Mouse (Mus musculus) thymus, postnatal 10 days (tissue): ENCODE measurements around the gene Glrx5.

Experiments used
- DNase-seq, 2 experiments: peaks; one replicate each; pipeline ENCODE4 v3.0.0; 2021; ENCODE audit warnings: low spot score in 2 of 2

Glrx5 gene

GRCm38 (mm10) chr12:105073708-105074107 lies 41.2 kb downstream of the Glrx5 start:
- DNase-seq = peak in 1 of 2 experiments; percentile 10

GRCm38 (mm10) chr12:105075496-105075895 lies 43.0 kb downstream of the Glrx5 start:
- no peak for DNase-seq

GRCm38 (mm10) chr12:105076511-105076910 lies 44.0 kb downstream of the Glrx5 start:
- DNase-seq = no peak

GRCm38 (mm10) chr12:105077232-105077631 lies 44.7 kb downstream of the Glrx5 start:
- no peak for DNase-seq

GRCm38 (mm10) chr12:105084171-105084570 lies 51.7 kb downstream of the Glrx5 start:
- no peak for DNase-seq

GRCm38 (mm10) chr12:105084816-105085215 lies 52.3 kb downstream of the Glrx5 start:
- DNase-seq = no peak

- no peak for DNase-seq
Observed at GRCm38 (mm10) chr12:105085296-105085695, 52.8 kb downstream of the Glrx5 start.

GRCm38 (mm10) chr12:105086781-105087180 lies 54.3 kb downstream of the Glrx5 start:
- no peak for DNase-seq

- DNase-seq = no peak
Observed at GRCm38 (mm10) chr12:105087353-105087752, 54.9 kb downstream of the Glrx5 start.

- no peak for DNase-seq
Observed at GRCm38 (mm10) chr12:105089231-105089630, 56.7 kb downstream of the Glrx5 start.

GRCm38 (mm10) chr12:105091604-105092003 lies 59.1 kb downstream of the Glrx5 start:
- DNase-seq = no peak
